Mouse (Mus musculus): ENCODE data around the gene Rab27a. TPM values are rescaled to one million over a fixed set of nuclear protein-coding genes. Genes with fewer than 3 reads are reported as not detected.
"Not testable (repeated sequence)": the region's sequence is repeated elsewhere in the genome, so short reads cannot be mapped to it uniquely, and the experiment has no call there.

The Rab27a gene
- polyA plus RNA-seq, 1 experiment from 2014 or later, result 3.5 TPM

DNA sequence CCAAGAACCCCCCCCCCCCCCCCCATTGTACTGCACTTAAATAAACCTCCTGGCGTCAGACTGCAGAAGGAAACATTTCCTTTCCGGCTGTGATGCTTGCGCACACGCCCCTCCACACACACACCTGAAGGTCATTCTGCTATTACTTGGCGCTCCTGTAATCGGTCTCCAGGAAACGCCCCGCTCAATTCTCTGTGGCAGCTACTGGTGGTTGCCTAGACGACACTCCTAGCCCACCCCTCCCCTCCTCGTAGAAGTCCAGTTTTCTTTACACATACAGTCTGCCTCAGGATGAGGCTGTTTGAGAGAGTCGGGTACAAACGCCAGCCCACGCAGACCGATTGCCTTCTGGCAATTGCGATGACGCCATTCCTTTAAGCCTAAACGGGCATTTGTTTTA, 49.9 kb downstream of the Rab27a start:
- 42% methylated on average over 17 of the region's 17 CpGs for WGBS

GRCm38 (mm10) chr9:73097898-73098297, 53.2 kb downstream of the Rab27a start:
- Histone ChIP-seq H3K27me3 (replicated peaks) (peaks cover 37% of the 10 kb centered on the region), H3K27ac (replicated peaks) (no peak overlapping the region), H3K36me3 (no peaks in the 10 kb centered on the region), H3K9me3 (no peaks in the 10 kb centered on the region), H3K4me3 (no peak overlapping the region), H3K9ac (no peak overlapping the region), H3K4me1 (no peaks in the 10 kb centered on the region), H3K4me2 (no peak overlapping the region)
- no peak for ATAC-seq (ENCODE audit: extremely low read depth, insufficient number of reproducible peaks, low FRiP score, low TSS enrichment)
- WGBS, result 60% methylated on average over 2 of the region's 2 CpGs

More for the DNA sequence above, 49.9 kb downstream of the Rab27a start:
- Histone ChIP-seq H3K27ac (replicated peaks) (no peak overlapping the region), H3K9me3 (no peaks in the 10 kb centered on the region), H3K4me2 (no peak overlapping the region), H3K36me3 (no peaks in the 10 kb centered on the region), H3K27me3 (replicated peaks) (peaks cover 23% of the 10 kb centered on the region), H3K9ac (no peak overlapping the region), H3K4me3 (no peak overlapping the region), H3K4me1 (no peaks in the 10 kb centered on the region)
- ATAC-seq (ENCODE audit: extremely low read depth, insufficient number of reproducible peaks, low FRiP score, low TSS enrichment), result no peak

- peaks cover 9% of the 10 kb centered on the region for H3K4me1 ChIP-seq
- no peaks in the 10 kb centered on the region for H3K36me3 ChIP-seq
- no peak within 1 kb of the TSS for H3K27ac ChIP-seq (replicated peaks)
- no peak for ATAC-seq (ENCODE audit: extremely low read depth, insufficient number of reproducible peaks, low FRiP score, low TSS enrichment)
- H3K4me3 ChIP-seq, result no peak within 1 kb of the TSS
- no peaks in the 10 kb centered on the region for H3K9me3 ChIP-seq
- H3K9ac ChIP-seq, result no peak within 1 kb of the TSS
- H3K27me3 ChIP-seq (replicated peaks), result peaks cover 54% of the 10 kb centered on the region
- H3K4me2 ChIP-seq, result no peak within 1 kb of the TSS
- 85% methylated on average over 5 of the region's 5 CpGs for WGBS
Observed at GRCm38 (mm10) chr9:73101536-73101935, 56.9 kb downstream of the Rab27a start, which contains the start of gene Khdc3. Gene Khdc3, plus strand, starts transcription at chr9:73101836.

- Histone ChIP-seq H3K9ac (peak within 1 kb of the TSS; percentile 79), H3K36me3 (no peaks in the 10 kb centered on the region), H3K4me1 (peaks cover 9% of the 10 kb centered on the region), H3K4me3 (peak within 1 kb of the TSS; percentile 54), H3K4me2 (peak within 1 kb of the TSS; percentile 90), H3K27me3 (replicated peaks) (peaks cover 59% of the 10 kb centered on the region), H3K27ac (replicated peaks) (no peak within 1 kb of the TSS), H3K9me3 (no peaks in the 10 kb centered on the region)
- no peak for ATAC-seq (ENCODE audit: extremely low read depth, insufficient number of reproducible peaks, low FRiP score, low TSS enrichment)
- 89% methylated on average over 4 of the region's 4 CpGs for WGBS
Observed at GRCm38 (mm10) chr9:73102181-73102580, 57.5 kb downstream of the Rab27a start, which contains the start of gene Gm20509. Gene Gm20509, plus strand, starts transcription at chr9:73102470.

GRCm38 (mm10) chr9:73103159-73103879, 58.7 kb downstream of the Rab27a start:
- peak overlapping the region; percentile 79 for H3K9ac ChIP-seq
- WGBS, result 4% methylated on average over 60 of the region's 60 CpGs
- no peaks in the 10 kb centered on the region for H3K9me3 ChIP-seq
- H3K36me3 ChIP-seq, result no peaks in the 10 kb centered on the region
- H3K4me3 ChIP-seq, result peak overlapping the region; percentile 54
- H3K4me1 ChIP-seq, result peaks cover 9% of the 10 kb centered on the region
- H3K27me3 ChIP-seq (replicated peaks), result peaks cover 62% of the 10 kb centered on the region
- ATAC-seq (ENCODE audit: extremely low read depth, insufficient number of reproducible peaks, low FRiP score, low TSS enrichment), result no peak
- H3K4me2 ChIP-seq, result peak overlapping the region; percentile 90
- no peak overlapping the region for H3K27ac ChIP-seq (replicated peaks)

- peak overlapping the region; percentile 90 for H3K4me2 ChIP-seq
- ATAC-seq (ENCODE audit: extremely low read depth, insufficient number of reproducible peaks, low FRiP score, low TSS enrichment), result no peak
- peaks cover 9% of the 10 kb centered on the region for H3K4me1 ChIP-seq
- no peaks in the 10 kb centered on the region for H3K36me3 ChIP-seq
- H3K27me3 ChIP-seq (replicated peaks), result peaks cover 62% of the 10 kb centered on the region
- H3K4me3 ChIP-seq, result peak overlapping the region; percentile 54
- H3K27ac ChIP-seq (replicated peaks), result no peak overlapping the region
- H3K9ac ChIP-seq, result peak overlapping the region; percentile 79
- H3K9me3 ChIP-seq, result no peaks in the 10 kb centered on the region
- WGBS, result 30% methylated on average over 5 of the region's 5 CpGs
Observed at GRCm38 (mm10) chr9:73103880-73104198, 59.2 kb downstream of the Rab27a start.

DNA sequence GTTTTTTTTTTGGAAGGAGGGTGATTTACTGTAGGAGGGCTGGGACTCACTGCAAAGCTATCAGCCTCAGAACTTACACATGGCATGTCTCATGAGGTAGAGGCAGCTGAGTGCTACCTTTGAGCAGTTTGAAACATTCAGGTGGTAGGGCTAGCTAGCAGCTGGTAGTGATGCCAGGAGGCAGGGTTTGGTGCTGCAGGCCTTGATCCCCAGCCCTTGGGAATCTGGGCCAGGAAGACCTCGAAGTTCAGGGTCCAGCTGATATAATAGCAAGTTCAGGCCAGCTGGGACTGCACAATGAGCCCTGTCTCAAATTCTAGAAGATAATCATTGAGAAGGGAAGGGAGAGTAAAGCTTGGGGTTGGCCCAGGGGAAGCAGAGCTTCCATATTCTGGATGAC, 60.5 kb downstream of the Rab27a start:
- no peak overlapping the region for H3K9ac ChIP-seq

DNA sequence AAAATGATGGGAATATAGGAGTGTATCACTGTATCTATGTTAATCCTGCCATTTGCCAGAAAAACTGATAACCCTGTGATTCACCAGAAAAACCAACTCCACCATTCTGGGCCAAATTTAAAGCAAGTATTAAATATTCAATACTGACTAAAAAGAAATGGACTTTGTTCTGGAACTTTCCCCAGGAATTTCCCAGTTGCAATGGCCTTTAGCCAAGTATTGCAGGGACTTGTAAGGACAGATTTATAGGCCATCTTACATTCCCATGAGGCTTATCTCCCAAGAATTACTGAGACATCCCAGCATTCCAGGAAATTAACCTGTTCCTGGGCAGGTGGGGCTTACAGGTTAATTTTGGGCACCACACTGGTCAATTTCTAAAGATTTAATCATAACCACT, 61.1 kb downstream of the Rab27a start:
- no peaks in the 10 kb centered on the region for H3K36me3 ChIP-seq
- ATAC-seq (ENCODE audit: extremely low read depth, insufficient number of reproducible peaks, low FRiP score, low TSS enrichment), result no peak
- peaks cover 62% of the 10 kb centered on the region for H3K27me3 ChIP-seq (replicated peaks)
- no peak overlapping the region for H3K4me3 ChIP-seq
- H3K27ac ChIP-seq (replicated peaks), result no peak overlapping the region
- H3K4me1 ChIP-seq, result peaks cover 9% of the 10 kb centered on the region
- H3K9ac ChIP-seq, result no peak overlapping the region
- H3K4me2 ChIP-seq, result no peak overlapping the region
- H3K9me3 ChIP-seq, result no peaks in the 10 kb centered on the region

More for the DNA sequence above, 60.5 kb downstream of the Rab27a start:
- Histone ChIP-seq H3K27ac (replicated peaks) (no peak overlapping the region), H3K4me3 (no peak overlapping the region), H3K9me3 (no peaks in the 10 kb centered on the region), H3K36me3 (no peaks in the 10 kb centered on the region), H3K27me3 (replicated peaks) (peaks cover 62% of the 10 kb centered on the region), H3K4me1 (peaks cover 9% of the 10 kb centered on the region), H3K4me2 (no peak overlapping the region)
- 53% methylated on average over 1 of the region's 1 CpGs for WGBS
- no peak for ATAC-seq (ENCODE audit: extremely low read depth, insufficient number of reproducible peaks, low FRiP score, low TSS enrichment)

DNA sequence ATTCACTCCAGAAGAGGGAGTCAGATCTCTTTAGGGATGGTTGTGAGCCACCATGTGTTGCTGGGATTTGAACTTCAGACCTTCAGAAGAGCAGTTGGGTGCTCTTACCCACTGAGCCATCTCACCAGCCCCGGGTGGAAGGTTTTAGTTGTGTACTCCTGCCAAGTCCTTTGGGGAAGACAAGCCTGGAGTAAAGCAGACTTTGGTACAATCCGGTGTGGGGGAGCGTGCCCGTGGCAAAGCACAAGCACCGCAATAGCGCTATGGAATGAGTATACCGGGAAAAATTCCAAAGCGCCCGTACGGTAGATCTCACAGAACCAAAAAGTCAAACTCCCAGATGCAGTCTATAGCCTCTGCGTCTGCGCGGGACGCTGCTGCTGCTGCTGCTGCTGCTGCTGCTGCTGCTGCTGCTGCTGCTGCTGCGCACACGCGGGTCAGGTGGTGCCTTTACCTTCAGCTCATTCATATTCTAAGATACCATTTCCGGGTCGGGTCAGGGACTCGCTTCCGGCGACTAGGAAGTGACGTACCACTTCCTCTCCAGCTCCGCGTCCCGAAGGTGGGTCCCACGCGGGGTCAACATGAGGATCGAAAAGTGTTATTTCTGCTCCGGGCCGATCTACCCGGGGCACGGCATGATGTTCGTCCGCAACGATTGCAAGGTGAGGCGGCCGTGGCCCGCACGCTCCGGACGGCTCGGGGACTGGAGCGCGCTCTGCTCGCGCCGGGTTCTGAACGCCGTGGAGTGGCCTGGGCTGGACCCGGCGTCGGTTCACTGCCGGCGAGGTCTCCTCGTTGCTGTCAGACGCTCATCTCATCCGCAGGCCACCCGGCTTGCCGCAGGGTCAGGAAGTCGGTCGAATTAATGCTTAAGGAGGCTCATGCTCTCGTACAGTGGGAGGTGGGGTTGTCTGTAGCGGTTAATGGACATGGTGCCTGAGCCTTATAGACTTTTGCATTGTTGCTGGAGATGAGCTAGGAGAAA, 68.6 kb downstream of the Rab27a start, which contains the start of gene Rsl24d1:
TSS of gene Rsl24d1 (plus strand) at position 508 of the 988 bp plus-strand sequence.
- Histone ChIP-seq H3K9me3 (no peaks in the 10 kb centered on the region), H3K9ac (peak within 1 kb of the TSS; percentile 86), H3K27ac (replicated peaks) (peak within 1 kb of the TSS; percentile 72), H3K4me2 (peak within 1 kb of the TSS; percentile 74), H3K4me1 (peaks cover 13% of the 10 kb centered on the region), H3K27me3 (replicated peaks) (no peaks in the 10 kb centered on the region), H3K4me3 (peak within 1 kb of the TSS; percentile 72), H3K36me3 (peaks cover 32% of the 10 kb centered on the region)
- ATAC-seq (ENCODE audit: extremely low read depth, insufficient number of reproducible peaks, low FRiP score, low TSS enrichment), result peak; percentile 80
- under 1% methylated on average over 64 of the region's 64 CpGs for WGBS

DNA sequence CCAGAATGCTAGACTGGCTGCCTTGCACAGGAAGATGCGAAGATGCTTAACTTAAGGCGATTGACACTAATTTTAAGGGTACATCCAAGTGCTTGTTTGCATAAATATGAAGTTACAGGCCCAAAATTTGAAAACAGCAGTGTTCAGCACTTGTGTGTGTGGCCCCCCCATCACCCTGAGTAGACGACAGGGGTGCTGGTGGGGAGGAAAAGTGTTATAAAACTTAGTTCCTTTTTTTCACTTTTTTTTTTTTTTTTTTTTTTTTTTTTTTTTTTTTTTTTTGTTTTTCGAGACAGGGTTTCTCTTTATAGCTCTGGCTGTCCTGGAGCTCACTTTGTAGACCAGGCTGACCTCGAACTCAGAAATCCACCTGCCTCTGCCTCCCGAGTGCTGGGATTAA, 72.0 kb downstream of the Rab27a start:
- H3K4me1 ChIP-seq, result peaks cover 13% of the 10 kb centered on the region
- H3K4me3 ChIP-seq; H3K27me3 ChIP-seq (replicated peaks); H3K9me3 ChIP-seq; H3K4me2 ChIP-seq; H3K27ac ChIP-seq (replicated peaks); H3K9ac ChIP-seq; ATAC-seq (ENCODE audit: extremely low read depth, insufficient number of reproducible peaks, low FRiP score, low TSS enrichment): not testable (repeated sequence)
- WGBS, result 96% methylated on average over 5 of the region's 6 CpGs
- H3K36me3 ChIP-seq, result peaks cover 65% of the 10 kb centered on the region

GRCm38 (mm10) chr9:73118012-73118411, 73.4 kb downstream of the Rab27a start:
- Histone ChIP-seq H3K9me3 (no peaks in the 10 kb centered on the region), H3K4me3 (no peak overlapping the region), H3K27ac (replicated peaks) (no peak overlapping the region), H3K9ac (no peak overlapping the region), H3K4me1 (peaks cover 8% of the 10 kb centered on the region), H3K27me3 (replicated peaks) (no peaks in the 10 kb centered on the region), H3K4me2 (no peak overlapping the region), H3K36me3 (peaks cover 78% of the 10 kb centered on the region)
- 82% methylated on average over 4 of the region's 4 CpGs for WGBS
- ATAC-seq (ENCODE audit: extremely low read depth, insufficient number of reproducible peaks, low FRiP score, low TSS enrichment), result no peak
